Mouse (Mus musculus) adrenal gland, adult 8-10 months (tissue): ENCODE data around the gene Card14. TPM values are rescaled to one million over a fixed set of nuclear protein-coding genes. Genes with fewer than 3 reads are reported as not detected.
A peak's percentile ranks its signal among the peaks of the same experiment; 100 is the strongest.

Experiments
- DNase-seq: peaks from one replicate; pipeline ENCODE4 v3.0.0; 2022
- total RNA-seq, 4 experiments: library from RNA; stranded (reverse); gene quantifications; 2 replicates each; pipeline ENCODE4 v1.2.4; 2022

Gene Card14
- total RNA-seq, 4 experiments from 2014 or later, result 0.12 to 1.1 (median 0.75) TPM

- no peak for DNase-seq
Measured at GRCm38 (mm10) chr11:119304904-119305712, 2.5 kb upstream of the Card14 start.

- DNase-seq, result no peak
Measured at GRCm38 (mm10) chr11:119306762-119307657, 558 bp upstream of the Card14 start.

GRCm38 (mm10) chr11:119307916-119308315, 348 bp downstream of the Card14 start:
- DNase-seq, result no peak

- no peak for DNase-seq
Measured at GRCm38 (mm10) chr11:119310621-119311020, 3.1 kb downstream of the Card14 start.

GRCm38 (mm10) chr11:119314252-119314936, 6.8 kb downstream of the Card14 start:
- no peak for DNase-seq

- no peak for DNase-seq
Measured at GRCm38 (mm10) chr11:119316720-119317119, 9.2 kb downstream of the Card14 start.

- no peak for DNase-seq
Measured at GRCm38 (mm10) chr11:119322521-119322920, 15.0 kb downstream of the Card14 start.

GRCm38 (mm10) chr11:119325068-119325467, 17.5 kb downstream of the Card14 start:
- DNase-seq, result no peak

- no peak for DNase-seq
Measured at GRCm38 (mm10) chr11:119330592-119330991, 23.0 kb downstream of the Card14 start.

GRCm38 (mm10) chr11:119331970-119332369, 24.4 kb downstream of the Card14 start:
- no peak for DNase-seq

- DNase-seq, result peak; percentile 88
Measured at GRCm38 (mm10) chr11:119338271-119339059, 30.9 kb downstream of the Card14 start.

- DNase-seq, result no peak
Measured at GRCm38 (mm10) chr11:119339179-119339578, 31.6 kb downstream of the Card14 start.

- DNase-seq, result peak; percentile 68
Measured at GRCm38 (mm10) chr11:119339637-119340036, 32.1 kb downstream of the Card14 start.

GRCm38 (mm10) chr11:119344178-119344577, 36.6 kb downstream of the Card14 start:
- DNase-seq, result no peak

GRCm38 (mm10) chr11:119344865-119345264, 37.3 kb downstream of the Card14 start:
- no peak for DNase-seq

- DNase-seq, result no peak
Measured at GRCm38 (mm10) chr11:119347125-119347524, 39.6 kb downstream of the Card14 start.

GRCm38 (mm10) chr11:119352113-119352512, 44.5 kb downstream of the Card14 start:
- DNase-seq, result no peak

- no peak for DNase-seq
Measured at GRCm38 (mm10) chr11:119353946-119354345, 46.4 kb downstream of the Card14 start.

- DNase-seq, result peak; percentile 38
Measured at GRCm38 (mm10) chr11:119354798-119355442, 47.4 kb downstream of the Card14 start.

GRCm38 (mm10) chr11:119355443-119356385, 48.1 kb downstream of the Card14 start, which contains the start of the genes Sgsh and Slc26a11:
Gene Sgsh, minus strand, starts transcription at chr11:119355536.
Gene Slc26a11, plus strand, starts transcription at chr11:119355557.
- DNase-seq, result peak; percentile 85
